Mouse (Mus musculus): ENCODE data around the gene Mmp19. TPM values are rescaled to one million over a fixed set of nuclear protein-coding genes. Genes with fewer than 3 reads are reported as not detected.

The Mmp19 gene
- total RNA-seq (2022), result 10 to 100 TPM; 41.4 to 69.7 (median 60.1) TPM

- DNase-seq, result peak; percentile 37
Observed at GRCm38 (mm10) chr10:128790398-128791124, at the start of gene Mmp19. Gene Mmp19 (plus strand): TSS chr10:128790910.

- DNase-seq, result no peak
Observed at GRCm38 (mm10) chr10:128742616-128743015, 48.1 kb upstream of the Mmp19 start.

GRCm38 (mm10) chr10:128743235-128743634 is 47.5 kb upstream of the Mmp19 start:
- no peak for DNase-seq

GRCm38 (mm10) chr10:128743791-128744191 is 46.9 kb upstream of the Mmp19 start:
- peak; percentile 39 for DNase-seq

DNA sequence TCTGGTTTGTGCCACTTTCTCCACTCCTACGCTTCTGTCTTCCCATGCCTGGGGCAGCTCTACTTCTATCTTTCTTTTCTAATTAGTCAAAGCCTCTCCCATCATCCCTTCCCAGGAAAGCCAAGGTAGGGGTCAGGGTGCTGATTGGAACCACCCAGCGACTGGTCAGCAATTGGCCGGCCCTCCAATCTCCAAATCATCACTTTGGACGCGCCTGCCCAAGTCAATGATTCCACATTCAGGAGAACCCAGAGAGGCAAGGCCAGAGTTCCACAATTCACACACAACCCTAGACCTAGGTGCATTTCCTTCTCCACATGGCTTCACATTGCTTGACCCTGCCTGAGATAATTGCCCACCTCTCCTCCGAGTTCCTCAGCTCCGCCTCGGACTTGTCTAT is 46.5 kb upstream of the Mmp19 start:
- no peak for DNase-seq

DNA sequence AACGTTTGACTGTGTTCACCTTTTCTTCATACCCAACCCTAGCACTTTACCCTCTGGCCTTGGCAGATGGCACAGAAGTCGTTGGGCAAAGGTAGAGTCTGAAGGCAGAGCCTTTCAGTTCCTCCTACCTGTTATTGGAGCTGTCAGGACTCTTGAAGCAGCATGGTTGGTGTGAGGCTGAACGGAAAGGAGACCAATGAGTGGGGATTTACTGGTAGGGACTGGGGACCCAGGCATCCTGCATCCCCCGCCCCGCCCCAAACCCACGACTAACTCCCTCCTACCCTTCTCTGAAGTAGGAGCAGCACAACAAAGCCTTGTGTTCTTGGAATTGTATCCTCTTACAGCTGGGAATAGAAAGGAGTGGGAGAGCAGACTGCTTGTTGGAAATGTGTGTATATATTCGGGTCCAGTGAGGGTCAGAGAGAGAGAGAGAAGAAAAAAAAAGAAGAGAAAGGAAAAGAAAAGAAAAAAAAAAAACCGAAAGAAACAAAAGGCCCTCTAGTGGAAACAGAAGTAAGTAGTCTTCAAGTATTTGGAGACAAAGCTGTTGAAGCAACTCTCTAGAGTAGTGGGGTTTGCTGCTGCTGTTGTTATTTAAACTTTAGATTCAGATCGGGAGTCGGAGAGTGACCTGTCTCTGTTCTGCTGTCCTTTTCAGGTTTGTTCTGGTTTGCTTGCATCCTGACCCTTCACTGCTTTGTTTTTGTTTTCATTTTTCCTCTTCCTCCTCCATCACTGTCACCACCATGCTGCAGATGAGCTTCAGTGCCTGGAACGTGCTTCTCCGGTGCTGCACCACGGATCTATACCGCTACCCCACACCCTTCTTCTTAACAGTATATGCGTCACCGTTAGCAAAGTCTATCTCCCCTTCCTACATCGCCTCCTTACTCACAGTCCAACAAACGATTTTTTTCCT is 45.8 kb upstream of the Mmp19 start, which contains the start of gene Dgka:
Gene Dgka, minus strand, starts transcription at position 176 of the 922 bp plus-strand sequence.
- DNase-seq, result no peak

DNA sequence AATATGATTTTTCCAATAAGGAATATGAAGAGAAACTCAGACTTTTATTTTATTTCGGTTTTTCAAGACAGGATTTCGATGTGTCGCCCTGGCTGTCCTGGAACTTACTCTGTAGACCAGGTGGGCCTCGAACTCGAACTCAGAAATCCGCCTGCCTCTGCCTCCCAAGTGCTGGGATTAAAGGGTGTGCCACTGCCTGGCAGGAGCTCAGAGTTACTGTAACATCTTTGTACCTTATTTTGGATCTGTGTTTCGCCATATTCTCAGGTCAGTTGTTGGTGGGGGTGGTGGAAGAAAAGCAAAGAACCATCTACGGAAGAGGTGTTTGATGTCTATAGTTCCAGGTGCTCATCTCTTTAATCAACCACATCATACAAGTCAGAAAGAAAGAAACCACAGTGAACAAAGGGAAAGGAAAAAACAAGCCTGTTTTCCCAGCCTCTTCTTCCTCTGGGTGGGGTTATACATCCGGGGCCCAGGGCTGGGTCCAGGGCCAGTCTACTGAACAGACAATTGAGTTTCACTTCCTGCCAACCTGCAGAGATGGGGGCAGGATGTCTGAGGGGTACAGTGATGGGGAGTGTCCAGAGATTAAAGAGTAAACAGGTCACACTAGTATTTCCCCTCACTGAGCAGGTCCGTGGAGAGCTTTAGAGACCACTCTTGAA is 44.6 kb upstream of the Mmp19 start:
- DNase-seq, result no peak

DNA sequence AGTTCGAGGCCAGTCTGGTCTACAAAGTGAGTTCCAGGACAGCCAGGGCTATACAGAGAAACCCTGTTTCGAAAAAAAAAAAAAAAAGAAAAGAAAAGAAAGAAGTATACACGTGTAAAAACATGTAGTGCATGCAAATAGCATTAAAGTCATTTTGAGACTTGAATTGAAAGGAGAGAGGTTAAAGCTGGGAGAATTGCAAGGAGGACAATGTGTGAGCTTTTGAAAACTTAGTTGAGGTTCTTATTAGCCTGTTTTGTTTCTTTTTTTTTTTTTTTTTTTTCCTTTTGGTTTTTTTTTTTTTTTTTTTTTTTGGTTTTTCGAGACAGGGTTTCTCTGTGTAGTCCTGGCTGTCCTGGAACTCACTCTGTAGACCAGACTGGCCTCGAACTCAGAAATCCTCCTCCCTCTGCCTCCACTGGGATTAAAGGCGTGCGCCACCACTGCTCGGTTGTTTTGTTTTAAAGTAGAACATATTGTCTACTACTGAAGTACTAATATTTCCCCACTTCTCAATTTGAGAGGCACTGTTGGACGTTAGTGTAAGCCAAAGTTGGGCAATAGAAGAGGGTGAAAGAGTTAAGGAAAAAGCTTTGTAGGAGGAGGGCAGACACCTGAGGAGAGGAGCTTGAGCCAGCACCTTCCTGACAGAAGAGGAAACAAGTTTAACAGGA is 43.6 kb upstream of the Mmp19 start:
- no peak for DNase-seq

- peak; percentile 90 for DNase-seq
Observed at GRCm38 (mm10) chr10:128747646-128748251, 43.0 kb upstream of the Mmp19 start, which contains the start of gene Pym1. Gene Pym1 (plus strand): TSS chr10:128747889.

DNA sequence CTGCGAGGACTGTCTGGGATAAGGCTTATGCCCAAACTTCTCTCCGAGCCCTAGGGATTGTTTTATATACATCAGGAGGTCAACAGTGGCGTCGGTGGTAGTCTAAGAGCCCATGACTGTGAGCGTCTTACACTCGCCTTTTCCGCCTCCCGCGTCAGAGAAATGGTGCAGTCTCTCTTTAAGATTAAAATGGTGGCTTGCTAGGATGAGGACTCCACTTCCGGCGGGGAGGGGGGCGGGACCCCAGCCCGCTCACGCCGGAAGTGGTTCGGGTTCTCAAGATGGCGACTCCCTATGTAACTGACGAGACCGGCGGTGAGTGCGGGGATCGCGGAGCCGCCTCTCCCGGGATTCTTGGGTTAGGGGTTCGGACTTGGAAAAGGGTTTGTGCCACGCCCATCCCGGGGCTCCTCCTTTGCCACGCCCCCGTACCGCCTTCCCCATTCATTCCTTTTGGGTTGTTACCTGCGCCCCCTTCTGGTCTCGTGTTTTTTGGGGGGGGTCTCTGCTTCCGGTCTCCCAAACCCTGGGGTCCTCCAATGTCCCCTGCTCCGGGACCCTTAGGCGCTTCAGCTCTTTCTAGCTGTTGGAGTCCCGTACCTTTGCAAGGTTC is 42.4 kb upstream of the Mmp19 start:
- peak; percentile 74 for DNase-seq

GRCm38 (mm10) chr10:128772895-128773294 is 17.8 kb upstream of the Mmp19 start:
- no peak for DNase-seq

- no peak for DNase-seq
Observed at GRCm38 (mm10) chr10:128773685-128774084, 17.0 kb upstream of the Mmp19 start.

GRCm38 (mm10) chr10:128778441-128778840 is 12.3 kb upstream of the Mmp19 start:
- DNase-seq, result no peak

- DNase-seq, result peak; percentile 71
Observed at GRCm38 (mm10) chr10:128779011-128779795, 11.5 kb upstream of the Mmp19 start.

- DNase-seq, result no peak
Observed at GRCm38 (mm10) chr10:128780200-128780599, 10.5 kb upstream of the Mmp19 start.

DNA sequence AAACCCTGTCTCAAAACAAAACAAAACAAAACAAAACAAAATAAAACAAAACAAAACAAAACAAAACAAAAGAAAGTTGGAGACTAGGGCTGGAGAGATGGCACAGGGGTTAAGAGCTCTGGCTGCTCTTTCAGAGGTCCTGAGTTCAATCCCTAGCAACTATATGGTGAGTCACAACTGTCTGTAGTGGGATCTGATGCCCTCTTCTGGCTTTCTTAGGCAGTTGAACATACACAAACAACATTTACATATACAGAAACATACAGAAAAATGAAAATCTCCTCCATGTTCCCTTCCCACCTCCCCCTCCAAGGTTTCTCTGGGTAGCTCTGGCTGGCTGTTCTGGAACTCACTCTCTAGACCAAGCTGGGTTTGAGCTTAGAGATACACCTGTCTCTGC is 1.3 kb downstream of the Mmp19 start:
- no peak for DNase-seq

DNA sequence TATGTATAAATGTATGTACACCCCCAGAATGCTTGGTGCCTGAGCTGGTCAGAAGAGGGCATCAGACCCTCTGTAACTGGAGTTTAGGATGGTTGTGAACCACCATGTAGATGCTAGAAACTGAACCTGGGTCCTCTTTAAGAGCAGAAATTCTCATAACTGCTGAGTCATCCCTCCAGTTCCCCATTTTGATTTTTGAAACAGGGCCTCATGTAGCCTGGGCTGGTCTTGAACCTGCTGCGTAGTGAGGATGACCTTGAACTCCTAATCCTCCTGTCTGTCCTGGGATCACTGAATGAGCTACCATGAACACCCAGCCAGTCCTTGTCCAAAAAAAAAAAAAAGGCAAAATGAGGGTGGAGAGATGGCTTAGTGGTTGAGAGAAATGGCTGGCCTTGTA is 2.5 kb downstream of the Mmp19 start:
- no peak for DNase-seq

GRCm38 (mm10) chr10:128794391-128794790 is 3.7 kb downstream of the Mmp19 start:
- no peak for DNase-seq

GRCm38 (mm10) chr10:128795581-128795980 is 4.9 kb downstream of the Mmp19 start:
- DNase-seq, result no peak

- no peak for DNase-seq
Observed at GRCm38 (mm10) chr10:128798676-128799075, 8.0 kb downstream of the Mmp19 start.
